Mouse (Mus musculus) inflammation-experienced regulatory T-cells (primary cell): ENCODE data around the gene Hist2h3c2. TPM values are rescaled to one million over a fixed set of nuclear protein-coding genes. Genes with fewer than 3 reads are reported as not detected.

Source experiments
- polyA plus RNA-seq, 2 experiments: library from polyadenylated mRNA; unstranded; fragments of 100-300 nt; shearing (Covaris generic); gene quantifications; one replicate each; pipeline ENCODE4 v1.2.1; 2017

Hist2h3c2 gene
- 1 to 10 TPM in 1 of 2 experiments, under 1 TPM in 1; 0.34 to 1.4 TPM for polyA plus RNA-seq

DNA sequence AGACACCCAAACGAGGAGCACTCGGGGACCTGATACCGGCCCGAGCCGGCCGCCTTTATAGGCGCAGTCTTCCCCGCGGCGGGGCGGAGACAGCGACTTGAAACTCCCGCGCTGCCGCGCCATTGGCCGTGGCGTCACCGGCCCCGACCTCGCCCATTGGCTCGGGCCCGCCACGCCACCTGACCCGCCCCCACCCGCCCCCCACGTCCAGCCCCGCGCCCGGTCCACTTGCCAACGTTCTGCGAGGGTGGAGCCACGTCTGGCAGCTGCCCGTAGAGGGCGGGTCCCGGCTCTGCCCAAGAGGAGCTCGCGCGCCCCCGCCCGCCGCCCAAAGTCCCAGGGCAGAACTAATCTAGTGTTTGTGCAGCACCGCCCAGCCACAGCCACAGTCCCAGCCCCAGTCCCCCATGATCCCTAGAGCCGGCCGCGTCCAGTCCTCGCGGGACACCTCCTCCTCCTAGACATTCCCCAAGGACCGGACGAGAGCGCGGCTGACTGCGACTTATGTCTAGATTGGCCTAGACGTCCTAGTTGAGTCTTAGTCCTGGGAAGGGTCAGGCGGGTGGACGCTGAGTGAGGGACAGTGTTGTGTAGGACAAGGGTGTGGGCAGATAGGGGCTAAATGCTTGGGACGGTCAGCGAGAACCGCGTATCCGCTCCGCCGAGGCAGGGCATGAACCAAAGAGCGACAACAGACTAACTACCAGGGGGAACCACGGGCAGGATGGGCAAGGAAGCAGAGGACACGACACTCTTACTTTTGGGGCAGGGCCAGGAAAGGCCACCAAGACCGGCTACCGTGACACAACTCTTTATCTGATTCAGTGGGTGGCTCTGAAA is at the start of gene Hist2h3c2:
Gene Hist2h3c2 (minus strand): TSS at position 174 of the 840 bp plus-strand sequence.

DNA sequence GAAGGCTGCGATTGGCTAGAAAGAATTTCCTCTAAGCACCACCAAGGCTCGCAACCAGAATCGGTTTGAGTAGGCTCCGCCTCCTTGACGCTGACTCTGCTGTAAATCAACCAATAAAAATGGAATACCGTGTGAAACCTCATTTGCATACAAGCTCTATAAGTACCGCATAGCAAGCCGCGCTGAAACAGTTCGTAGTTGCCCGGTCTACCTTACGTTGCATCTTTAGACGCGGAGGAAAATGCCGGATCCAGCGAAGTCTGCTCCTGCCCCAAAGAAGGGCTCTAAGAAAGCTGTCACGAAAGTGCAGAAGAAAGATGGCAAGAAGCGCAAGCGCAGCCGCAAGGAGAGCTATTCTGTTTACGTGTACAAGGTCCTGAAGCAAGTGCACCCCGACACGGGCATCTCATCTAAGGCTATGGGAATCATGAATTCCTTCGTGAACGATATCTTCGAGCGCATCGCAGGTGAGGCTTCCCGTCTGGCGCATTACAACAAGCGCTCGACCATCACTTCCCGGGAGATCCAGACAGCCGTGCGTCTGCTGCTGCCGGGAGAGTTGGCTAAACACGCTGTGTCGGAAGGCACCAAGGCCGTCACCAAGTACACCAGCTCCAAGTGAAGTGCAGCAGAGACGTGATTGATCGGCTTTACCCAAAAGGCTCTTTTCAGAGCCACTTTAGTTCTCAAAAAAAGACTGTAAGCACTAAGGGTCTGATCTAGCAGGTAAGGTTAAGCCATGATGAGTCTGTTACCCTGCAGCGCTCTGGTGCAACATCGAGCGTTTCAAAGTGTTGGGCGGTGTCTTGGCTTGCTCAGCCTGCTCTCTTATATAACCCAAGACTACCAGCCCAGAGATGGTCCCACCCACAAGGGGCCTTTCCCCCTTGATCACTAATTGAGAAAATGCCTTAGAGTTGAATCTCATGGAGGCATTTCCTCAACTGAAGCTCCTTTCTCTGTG is 30.9 kb upstream of the Hist2h3c2 start, which contains the start of gene Hist2h2bb:
Gene Hist2h2bb (plus strand): TSS at position 242 of the 964 bp plus-strand sequence.

DNA sequence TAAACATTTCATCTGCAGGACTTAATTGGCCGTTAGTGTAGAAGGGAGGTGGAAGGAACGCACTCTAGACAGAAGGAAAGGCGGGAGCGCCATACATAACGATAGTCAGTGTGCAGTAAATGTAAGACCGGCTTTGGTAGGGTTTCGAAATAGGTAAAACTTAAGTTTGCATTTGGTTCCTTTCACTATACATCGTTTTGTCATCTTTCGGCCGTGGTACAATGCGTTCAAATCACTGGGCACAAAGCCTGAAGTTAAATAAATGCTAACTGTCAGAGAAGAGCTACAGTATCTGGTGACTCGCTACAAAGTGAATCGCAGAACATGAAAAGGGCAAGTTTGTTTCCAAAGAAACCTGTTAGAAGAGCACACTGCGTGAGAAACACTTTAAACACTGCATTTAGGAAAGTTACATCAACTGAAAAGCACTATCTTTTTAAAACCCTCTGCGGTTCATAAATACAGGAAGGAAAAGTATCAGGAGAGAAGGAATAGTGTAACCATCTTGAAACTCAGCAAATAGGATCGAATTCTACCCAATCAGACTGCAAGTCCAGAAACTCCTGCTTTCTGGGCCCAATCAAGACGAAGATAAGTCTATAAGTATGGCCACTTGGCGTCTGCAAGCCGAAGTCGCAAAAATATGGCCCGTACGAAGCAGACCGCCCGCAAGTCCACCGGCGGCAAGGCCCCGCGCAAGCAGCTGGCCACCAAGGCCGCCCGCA is 29.3 kb upstream of the Hist2h3c2 start, which contains the start of gene Hist2h3b:
Gene Hist2h3b (plus strand): TSS at position 604 of the 725 bp plus-strand sequence.

DNA sequence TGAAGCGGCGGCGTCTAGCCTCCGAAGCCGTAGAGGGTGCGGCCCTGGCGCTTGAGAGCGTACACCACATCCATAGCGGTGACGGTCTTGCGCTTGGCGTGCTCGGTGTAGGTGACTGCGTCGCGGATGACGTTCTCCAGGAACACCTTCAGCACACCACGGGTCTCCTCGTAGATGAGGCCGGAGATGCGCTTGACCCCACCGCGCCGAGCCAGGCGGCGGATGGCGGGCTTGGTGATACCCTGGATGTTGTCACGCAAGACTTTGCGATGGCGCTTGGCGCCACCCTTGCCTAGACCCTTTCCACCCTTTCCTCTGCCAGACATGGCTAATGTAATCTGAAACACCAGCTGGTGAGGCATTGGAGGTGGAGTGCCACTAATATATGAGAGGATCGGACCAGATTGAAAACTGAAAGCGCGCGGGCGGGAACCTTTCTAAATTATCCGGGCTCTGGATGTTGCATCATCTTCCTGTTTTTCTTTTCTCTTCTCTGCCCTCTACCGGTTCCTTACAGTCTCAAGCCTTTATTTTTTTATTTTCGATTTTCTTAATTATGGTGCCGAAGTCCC is 24.1 kb upstream of the Hist2h3c2 start, which contains the start of gene Hist2h4:
Gene Hist2h4 (minus strand): TSS at position 333 of the 572 bp plus-strand sequence.

DNA sequence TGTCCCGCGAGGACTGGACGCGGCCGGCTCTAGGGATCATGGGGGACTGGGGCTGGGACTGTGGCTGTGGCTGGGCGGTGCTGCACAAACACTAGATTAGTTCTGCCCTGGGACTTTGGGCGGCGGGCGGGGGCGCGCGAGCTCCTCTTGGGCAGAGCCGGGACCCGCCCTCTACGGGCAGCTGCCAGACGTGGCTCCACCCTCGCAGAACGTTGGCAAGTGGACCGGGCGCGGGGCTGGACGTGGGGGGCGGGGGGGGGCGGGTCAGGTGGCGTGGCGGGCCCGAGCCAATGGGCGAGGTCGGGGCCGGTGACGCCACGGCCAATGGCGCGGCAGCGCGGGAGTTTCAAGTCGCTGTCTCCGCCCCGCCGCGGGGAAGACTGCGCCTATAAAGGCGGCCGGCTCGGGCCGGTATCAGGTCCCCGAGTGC is 7.5 kb upstream of the Hist2h3c2 start, which contains the start of gene Hist2h3c1:
Gene Hist2h3c1 (plus strand): TSS at position 259 of the 430 bp plus-strand sequence.

DNA sequence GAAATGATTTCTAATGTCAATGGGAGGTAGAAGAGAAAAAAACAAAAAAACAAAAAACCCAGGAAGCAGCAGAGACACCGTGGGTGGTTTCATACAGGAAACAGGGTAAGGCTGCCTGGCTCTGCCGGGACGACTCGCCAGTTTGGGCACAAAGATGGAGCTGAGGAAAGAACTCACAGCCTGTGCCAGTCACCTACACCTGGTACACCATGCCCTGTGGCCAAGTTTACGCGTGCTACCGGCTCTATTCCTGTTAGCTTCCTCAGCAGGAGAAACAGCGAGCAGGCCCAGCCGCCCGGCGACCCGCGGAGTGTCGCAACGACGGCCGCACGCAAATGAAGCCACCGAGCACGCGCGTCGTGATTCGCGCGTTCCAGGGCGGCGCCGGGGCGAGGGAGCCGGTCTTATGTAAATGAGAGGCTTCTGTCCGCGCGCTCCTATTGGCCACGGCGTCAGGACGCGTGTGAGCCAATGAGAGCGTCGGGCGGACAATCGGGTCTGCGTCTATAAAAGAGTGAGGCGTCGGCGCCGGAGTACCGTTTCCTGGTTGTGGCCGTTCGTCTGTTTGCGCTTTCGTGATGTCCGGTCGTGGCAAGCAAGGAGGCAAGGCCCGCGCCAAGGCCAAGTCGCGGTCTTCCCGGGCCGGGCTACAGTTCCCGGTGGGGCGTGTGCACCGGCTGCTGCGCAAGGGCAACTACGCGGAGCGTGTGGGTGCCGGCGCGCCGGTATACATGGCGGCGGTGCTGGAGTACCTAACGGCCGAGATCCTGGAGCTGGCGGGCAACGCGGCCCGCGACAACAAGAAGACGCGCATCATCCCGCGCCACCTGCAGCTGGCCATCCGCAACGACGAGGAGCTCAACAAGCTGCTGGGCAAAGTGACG is 6.3 kb upstream of the Hist2h3c2 start, which contains the start of gene Hist2h2aa1:
Gene Hist2h2aa1 (plus strand): TSS at position 495 of the 884 bp plus-strand sequence.

DNA sequence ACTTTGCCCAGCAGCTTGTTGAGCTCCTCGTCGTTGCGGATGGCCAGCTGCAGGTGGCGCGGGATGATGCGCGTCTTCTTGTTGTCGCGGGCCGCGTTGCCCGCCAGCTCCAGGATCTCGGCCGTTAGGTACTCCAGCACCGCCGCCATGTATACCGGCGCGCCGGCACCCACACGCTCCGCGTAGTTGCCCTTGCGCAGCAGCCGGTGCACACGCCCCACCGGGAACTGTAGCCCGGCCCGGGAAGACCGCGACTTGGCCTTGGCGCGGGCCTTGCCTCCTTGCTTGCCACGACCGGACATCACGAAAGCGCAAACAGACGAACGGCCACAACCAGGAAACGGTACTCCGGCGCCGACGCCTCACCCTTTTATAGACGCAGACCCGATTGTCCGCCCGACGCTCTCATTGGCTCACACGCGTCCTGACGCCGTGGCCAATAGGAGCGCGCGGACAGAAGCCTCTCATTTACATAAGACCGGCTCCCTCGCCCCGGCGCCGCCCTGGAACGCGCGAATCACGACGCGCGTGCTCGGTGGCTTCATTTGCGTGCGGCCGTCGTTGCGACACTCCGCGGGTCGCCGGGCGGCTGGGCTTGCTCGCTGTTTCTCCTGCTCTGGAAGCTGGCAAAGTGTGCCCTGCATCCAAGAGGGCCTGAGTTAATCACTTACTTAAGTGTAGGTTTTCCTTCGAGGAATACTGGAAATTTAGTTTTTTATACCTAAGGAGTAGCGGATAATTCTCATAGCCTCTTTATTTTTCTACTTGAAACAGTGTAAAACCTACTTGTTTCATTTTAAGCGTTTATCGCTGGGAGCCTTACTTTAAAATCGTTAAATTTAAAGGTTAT is 1.2 kb upstream of the Hist2h3c2 start, which contains the start of gene Hist2h2aa2:
Gene Hist2h2aa2 (minus strand): TSS at position 328 of the 850 bp plus-strand sequence.

DNA sequence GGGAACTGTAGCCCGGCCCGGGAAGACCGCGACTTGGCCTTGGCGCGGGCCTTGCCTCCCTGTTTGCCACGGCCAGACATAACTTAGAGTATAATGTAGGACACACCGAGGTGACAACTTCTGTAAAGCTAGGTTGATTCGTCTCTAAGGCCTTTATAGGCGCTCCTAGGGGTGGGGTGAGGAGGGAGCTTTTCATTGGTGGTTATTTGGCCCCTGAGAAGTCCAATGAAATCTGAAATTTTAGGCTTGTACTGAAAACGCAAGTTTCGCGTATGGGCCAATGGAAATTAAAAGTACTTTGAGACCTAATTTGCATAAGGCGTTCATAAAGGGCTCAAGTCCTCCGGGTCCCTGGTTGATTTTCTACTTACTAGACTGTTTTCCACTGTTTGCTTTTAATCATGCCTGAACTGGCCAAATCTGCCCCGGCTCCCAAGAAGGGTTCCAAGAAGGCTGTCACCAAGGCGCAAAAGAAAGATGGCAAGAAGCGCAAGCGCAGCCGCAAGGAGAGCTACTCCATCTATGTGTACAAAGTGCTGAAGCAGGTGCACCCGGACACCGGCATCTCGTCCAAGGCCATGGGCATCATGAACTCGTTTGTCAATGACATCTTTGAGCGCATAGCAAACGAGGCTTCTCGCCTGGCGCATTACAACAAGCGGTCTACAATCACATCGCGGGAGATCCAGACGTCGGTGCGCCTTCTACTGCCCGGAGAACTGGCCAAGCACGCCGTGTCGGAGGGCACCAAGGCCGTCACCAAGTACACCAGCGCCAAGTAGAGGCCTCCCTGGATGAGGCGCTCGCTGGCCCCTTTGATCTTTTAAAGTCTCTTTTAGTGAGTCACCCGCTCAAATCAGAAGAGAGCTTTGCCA is 17.9 kb downstream of the Hist2h3c2 start, which contains the start of the genes Hist2h2ac and Hist2h2be:
Gene Hist2h2ac (minus strand): TSS at position 116 of the 875 bp plus-strand sequence.
Gene Hist2h2be (plus strand): TSS at position 355 of the 875 bp plus-strand sequence.

DNA sequence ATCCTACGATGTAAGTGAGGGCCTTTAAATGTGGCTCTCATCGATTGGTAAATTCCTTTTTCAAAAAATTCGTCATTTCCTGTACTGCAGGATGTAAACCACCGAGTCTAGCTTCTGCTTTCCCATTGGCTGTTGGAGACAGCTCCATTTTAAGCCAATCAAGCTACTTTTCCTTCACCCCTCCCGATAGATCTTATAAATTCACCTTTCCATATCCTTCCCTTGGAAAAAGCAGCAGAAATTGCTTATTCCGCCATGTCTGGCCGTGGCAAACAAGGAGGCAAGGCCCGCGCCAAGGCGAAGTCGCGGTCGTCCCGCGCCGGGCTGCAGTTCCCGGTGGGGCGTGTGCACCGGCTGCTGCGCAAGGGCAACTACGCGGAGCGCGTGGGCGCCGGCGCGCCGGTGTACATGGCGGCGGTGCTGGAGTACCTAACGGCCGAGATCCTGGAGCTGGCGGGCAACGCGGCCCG is 19.2 kb downstream of the Hist2h3c2 start, which contains the start of the genes Bola1 and Hist2h2ab:
Gene Bola1 (minus strand): TSS at position 49 of the 470 bp plus-strand sequence.
Gene Hist2h2ab (plus strand): TSS at position 205 of the 470 bp plus-strand sequence.

Other genes starting within 250 kb of the Hist2h3c2 start
- 10 to 100 TPM; 11.5 to 14.0 TPM for gene Plekho1, start 243.1 kb downstream of the Hist2h3c2 start, polyA plus RNA-seq
- 10 to 100 TPM; 22.0 to 26.8 TPM for gene Vps45, start 180.7 kb downstream of the Hist2h3c2 start, polyA plus RNA-seq
- 10 to 100 TPM; 16.6 to 20.0 TPM for gene Otud7b, start 134.6 kb downstream of the Hist2h3c2 start, polyA plus RNA-seq
- 1 to 10 TPM in 1 of 2 experiments, under 1 TPM in 1; 0.95 to 3.8 TPM for gene Mtmr11, start 77.1 kb downstream of the Hist2h3c2 start, polyA plus RNA-seq
- gene Sf3b4, start 66.8 kb downstream of the Hist2h3c2 start, polyA plus RNA-seq = 100 to 1,000 TPM; 127 to 153 TPM
- gene Sv2a, start 58.0 kb downstream of the Hist2h3c2 start, polyA plus RNA-seq = 1 to 10 TPM; 2.4 to 2.7 TPM
- gene Bola1, start 19.4 kb downstream of the Hist2h3c2 start, polyA plus RNA-seq = 10 to 100 TPM; 23.2 to 32.3 TPM
- 1 to 10 TPM in 1 of 2 experiments, under 1 TPM in 1; 0.87 to 3.8 TPM for gene Hist2h2ab, start 19.3 kb downstream of the Hist2h3c2 start, polyA plus RNA-seq
- gene Hist2h2ac, start 18.2 kb downstream of the Hist2h3c2 start, polyA plus RNA-seq = 10 to 100 TPM in 1 of 2 experiments, 1 to 10 TPM in 1; 8.1 to 16.9 TPM
- 1 to 10 TPM; 4.7 to 5.5 TPM for gene Hist2h2be, start 18.0 kb downstream of the Hist2h3c2 start, polyA plus RNA-seq
- gene Hist2h2aa2, start 1.1 kb upstream of the Hist2h3c2 start, polyA plus RNA-seq = 100 to 1,000 TPM in 1 of 2 experiments, 10 to 100 TPM in 1; 64.9 to 115 TPM
- gene Hist2h2aa1, start 6.4 kb upstream of the Hist2h3c2 start, polyA plus RNA-seq = 1 to 10 TPM in 1 of 2 experiments, not detected in 1; 1.5 TPM
- gene Hist2h3c1, start 7.6 kb upstream of the Hist2h3c2 start, polyA plus RNA-seq = not detected
- gene Hist2h4, start 24.2 kb upstream of the Hist2h3c2 start, polyA plus RNA-seq = 1 to 10 TPM; 5.2 to 5.3 TPM
- 10 to 100 TPM in 1 of 2 experiments, 1 to 10 TPM in 1; 8.0 to 10.3 TPM for gene Hist2h3b, start 29.5 kb upstream of the Hist2h3c2 start, polyA plus RNA-seq
- gene Hist2h2bb, start 30.6 kb upstream of the Hist2h3c2 start, polyA plus RNA-seq = 10 to 100 TPM in 1 of 2 experiments, 1 to 10 TPM in 1; 8.1 to 21.6 TPM
- not detected for gene Fcgr1, start 54.8 kb upstream of the Hist2h3c2 start, polyA plus RNA-seq
- 1 to 10 TPM in 1 of 2 experiments, not detected in 1; 1.5 TPM for gene BC107364, start 213.2 kb upstream of the Hist2h3c2 start, polyA plus RNA-seq